Mouse (Mus musculus): ENCODE data around the gene Rab33b. TPM values are rescaled to one million over a fixed set of nuclear protein-coding genes. Genes with fewer than 3 reads are reported as not detected.

Gene Rab33b
- polyA plus RNA-seq, 1 experiment, result 6.9 TPM

- no peaks in the 10 kb centered on the region for H3K4me1 ChIP-seq (ENCODE audit: control insufficient read depth, insufficient read depth, insufficient read length, low read length)
- H3K27ac ChIP-seq (replicated peaks; ENCODE audit: low read depth, low read length), result no peak overlapping the region
- H3K4me3 ChIP-seq (ENCODE audit: insufficient read depth, low read depth, low read length), result no peak overlapping the region
Measured at GRCm38 (mm10) chr3:51494466-51494865, 10.7 kb downstream of the Rab33b start.

GRCm38 (mm10) chr3:51495646-51496045 is 11.9 kb downstream of the Rab33b start:
- Histone ChIP-seq H3K4me1 (ENCODE audit: control insufficient read depth, insufficient read depth, insufficient read length, low read length) (no peaks in the 10 kb centered on the region), H3K27ac (replicated peaks; ENCODE audit: low read depth, low read length) (no peak overlapping the region), H3K4me3 (ENCODE audit: insufficient read depth, low read depth, low read length) (no peak overlapping the region)

DNA sequence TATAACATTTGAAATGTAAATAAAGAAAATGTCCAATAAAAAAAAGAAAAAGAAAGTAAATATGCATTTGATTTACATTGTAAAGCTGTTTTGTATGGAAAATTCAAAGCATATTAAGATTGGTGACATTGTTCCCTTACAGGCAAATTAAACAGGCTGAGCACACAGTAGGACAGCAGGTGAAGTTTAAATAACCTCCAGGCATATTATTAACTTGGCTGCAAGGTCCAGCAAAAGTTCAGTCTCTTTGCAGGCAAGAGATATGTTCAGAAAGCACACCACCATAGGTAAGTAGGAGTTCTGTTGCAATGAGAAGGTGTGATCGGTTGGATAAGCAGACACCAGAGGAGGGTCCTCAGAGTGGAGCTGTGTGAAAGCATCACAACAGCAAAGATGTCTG is 14.3 kb downstream of the Rab33b start:
- Histone ChIP-seq H3K27ac (replicated peaks; ENCODE audit: low read depth, low read length) (no peak overlapping the region), H3K4me3 (ENCODE audit: insufficient read depth, low read depth, low read length) (no peak overlapping the region), H3K4me1 (ENCODE audit: control insufficient read depth, insufficient read depth, insufficient read length, low read length) (no peaks in the 10 kb centered on the region)

- Histone ChIP-seq H3K4me3 (ENCODE audit: insufficient read depth, low read depth, low read length) (no peak overlapping the region), H3K27ac (replicated peaks; ENCODE audit: low read depth, low read length) (no peak overlapping the region), H3K4me1 (ENCODE audit: control insufficient read depth, insufficient read depth, insufficient read length, low read length) (no peaks in the 10 kb centered on the region)
Measured at GRCm38 (mm10) chr3:51498659-51499058, 14.9 kb downstream of the Rab33b start.

DNA sequence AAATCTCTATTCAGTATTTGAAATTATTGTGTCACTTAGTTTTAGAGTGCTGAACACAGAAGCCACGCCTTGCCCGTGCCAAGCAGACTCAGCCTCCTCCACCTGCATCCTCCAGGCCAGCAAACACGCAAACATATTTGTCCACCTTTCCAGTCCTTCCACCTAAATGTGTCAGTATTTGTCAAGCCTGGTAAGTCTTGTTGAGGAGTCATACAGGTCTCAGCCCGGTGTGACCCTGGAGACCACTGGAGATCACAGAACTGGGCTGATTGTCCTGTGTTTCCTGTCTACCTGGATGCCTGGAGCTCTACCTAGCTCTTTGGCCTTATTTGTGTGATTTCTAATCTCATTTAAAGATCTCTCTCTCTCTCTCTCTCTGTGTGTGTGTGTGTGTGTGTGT is 16.2 kb downstream of the Rab33b start:
- Histone ChIP-seq H3K27ac (replicated peaks; ENCODE audit: low read depth, low read length) (no peak overlapping the region), H3K4me3 (ENCODE audit: insufficient read depth, low read depth, low read length) (no peak overlapping the region), H3K4me1 (ENCODE audit: control insufficient read depth, insufficient read depth, insufficient read length, low read length) (no peaks in the 10 kb centered on the region)

DNA sequence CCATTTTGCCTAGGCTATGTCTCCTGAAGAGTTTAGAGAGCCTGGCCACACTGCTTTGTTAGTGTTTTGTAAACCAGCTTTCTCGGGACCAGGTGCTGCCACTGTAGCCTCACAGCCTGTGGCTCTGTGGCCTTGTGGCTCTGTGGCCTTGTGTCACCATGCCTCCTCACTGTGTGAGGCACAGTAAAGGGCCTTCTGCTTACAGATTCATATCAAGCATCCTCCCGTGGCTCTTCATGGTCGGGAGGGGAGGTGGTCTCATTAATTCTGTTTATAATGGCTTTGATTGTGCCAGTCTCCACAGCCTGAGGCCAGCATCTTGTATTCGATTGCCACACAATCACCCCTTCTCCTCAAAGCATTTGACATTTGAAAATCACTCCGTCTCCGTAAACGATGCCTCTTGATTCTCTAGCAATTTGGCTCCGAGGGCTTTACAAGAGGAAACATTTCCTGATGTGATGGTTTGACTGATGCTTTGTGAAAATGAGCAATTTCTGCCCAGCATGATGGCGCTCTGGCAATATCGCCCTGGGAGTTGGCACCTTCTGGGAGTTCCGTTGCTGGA is 20.7 kb downstream of the Rab33b start:
- H3K27ac ChIP-seq (replicated peaks; ENCODE audit: low read depth, low read length), result no peak overlapping the region
- H3K4me3 ChIP-seq (ENCODE audit: insufficient read depth, low read depth, low read length), result no peak overlapping the region
- H3K4me1 ChIP-seq (ENCODE audit: control insufficient read depth, insufficient read depth, insufficient read length, low read length), result no peaks in the 10 kb centered on the region

DNA sequence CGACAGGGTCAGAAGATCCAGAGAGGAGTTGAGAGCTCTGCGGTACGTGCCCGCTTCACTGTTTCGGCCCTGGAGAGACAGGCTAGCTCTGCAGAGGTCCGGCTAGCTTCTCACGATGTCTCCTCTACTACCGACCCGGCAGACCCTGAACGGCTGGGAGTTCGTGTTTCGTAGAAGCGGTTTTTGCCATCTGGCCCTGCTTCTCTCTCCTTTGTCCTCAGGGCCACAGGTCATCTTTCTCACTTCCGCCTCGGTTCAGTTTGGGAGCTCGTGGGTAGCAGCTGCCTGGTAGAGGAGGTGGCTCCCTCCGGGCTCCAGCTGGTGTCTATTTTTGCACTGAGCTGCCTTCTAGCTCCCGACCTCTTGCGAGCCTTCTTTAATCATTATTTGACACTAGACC is 21.7 kb downstream of the Rab33b start:
- Histone ChIP-seq H3K4me1 (ENCODE audit: control insufficient read depth, insufficient read depth, insufficient read length, low read length) (no peaks in the 10 kb centered on the region), H3K27ac (replicated peaks; ENCODE audit: low read depth, low read length) (no peak overlapping the region), H3K4me3 (ENCODE audit: insufficient read depth, low read depth, low read length) (no peak overlapping the region)

DNA sequence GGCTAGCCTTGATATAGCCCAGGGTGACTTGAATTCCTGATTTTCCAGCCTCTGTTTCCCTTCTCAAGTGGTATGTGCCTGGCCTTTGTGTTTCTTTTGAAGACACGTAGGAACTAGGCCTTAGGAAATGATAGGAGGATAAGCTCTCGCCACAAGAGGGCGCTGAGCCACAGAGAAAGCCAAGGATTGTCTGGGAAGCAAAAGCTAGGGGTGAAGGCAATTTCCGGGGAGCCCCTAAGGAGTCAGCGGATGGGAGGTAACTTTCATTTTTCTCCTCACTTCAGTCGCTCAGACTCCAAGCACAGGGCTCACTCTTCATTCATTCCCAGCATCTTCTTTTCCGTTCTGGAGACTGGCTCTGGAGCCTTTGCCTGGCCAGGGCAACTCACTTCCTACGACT is 27.2 kb downstream of the Rab33b start:
- no peaks in the 10 kb centered on the region for H3K4me1 ChIP-seq (ENCODE audit: control insufficient read depth, insufficient read depth, insufficient read length, low read length)
- H3K4me3 ChIP-seq (ENCODE audit: insufficient read depth, low read depth, low read length), result peak overlapping the region; percentile 39
- H3K27ac ChIP-seq (replicated peaks; ENCODE audit: low read depth, low read length), result no peak overlapping the region

- H3K27ac ChIP-seq (replicated peaks; ENCODE audit: low read depth, low read length), result no peak overlapping the region
- H3K4me1 ChIP-seq (ENCODE audit: control insufficient read depth, insufficient read depth, insufficient read length, low read length), result no peaks in the 10 kb centered on the region
- H3K4me3 ChIP-seq (ENCODE audit: insufficient read depth, low read depth, low read length), result no peak overlapping the region
Measured at GRCm38 (mm10) chr3:51511983-51512382, 28.3 kb downstream of the Rab33b start.

- Histone ChIP-seq H3K4me3 (ENCODE audit: insufficient read depth, low read depth, low read length) (no peak overlapping the region), H3K27ac (replicated peaks; ENCODE audit: low read depth, low read length) (no peak overlapping the region)
Measured at GRCm38 (mm10) chr3:51517467-51517866, 33.7 kb downstream of the Rab33b start.

DNA sequence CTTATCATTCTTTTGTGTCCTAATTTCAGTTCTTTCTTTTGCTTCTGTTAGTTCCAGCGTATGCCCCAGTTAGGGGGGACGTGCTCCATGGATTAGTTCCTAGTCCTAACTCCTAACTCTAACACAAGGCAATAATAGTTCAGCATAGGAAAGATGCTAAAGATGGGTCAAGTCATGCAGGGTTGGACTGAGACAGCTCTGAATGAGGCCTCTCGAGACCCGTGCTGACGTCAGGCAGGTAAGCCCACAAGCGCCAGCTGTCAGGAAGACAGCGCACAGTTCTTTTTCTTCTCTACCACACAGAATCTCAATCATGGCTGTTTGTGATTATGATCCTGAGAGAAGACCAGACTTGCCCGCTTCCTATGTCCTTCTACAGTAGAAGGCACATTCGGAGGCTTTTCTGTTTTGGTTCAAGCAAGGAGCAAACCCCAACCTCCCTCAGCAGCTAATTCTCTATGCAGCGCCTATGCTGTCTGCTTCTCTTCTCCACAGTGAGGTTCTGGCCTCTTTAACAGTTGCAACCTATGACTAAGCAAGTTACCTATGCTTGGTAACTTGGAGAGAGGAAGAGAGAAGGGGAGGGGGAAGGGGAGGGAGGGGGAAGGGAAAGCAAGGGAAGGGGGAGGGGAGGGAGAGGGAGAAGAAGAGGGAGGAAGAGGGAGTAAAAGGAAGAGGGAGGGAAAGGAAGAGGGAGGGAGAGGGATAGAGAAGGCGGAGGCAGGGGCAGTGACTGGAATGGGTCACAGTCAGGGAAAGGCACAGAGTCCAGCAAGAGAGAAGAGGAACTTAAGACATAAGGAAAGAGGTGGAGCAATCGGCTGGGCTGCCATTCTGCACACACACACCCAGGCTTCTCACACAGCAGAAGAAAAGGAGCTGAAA is 34.4 kb downstream of the Rab33b start:
- H3K27ac ChIP-seq (replicated peaks; ENCODE audit: low read depth, low read length), result no peak overlapping the region
- no peak overlapping the region for H3K4me3 ChIP-seq (ENCODE audit: insufficient read depth, low read depth, low read length)
- no peaks in the 10 kb centered on the region for H3K4me1 ChIP-seq (ENCODE audit: control insufficient read depth, insufficient read depth, insufficient read length, low read length)

More at GRCm38 (mm10) chr3:51517467-51517866, 33.7 kb downstream of the Rab33b start:
- no peaks in the 10 kb centered on the region for H3K4me1 ChIP-seq (ENCODE audit: control insufficient read depth, insufficient read depth, insufficient read length, low read length)

- no peak overlapping the region for H3K27ac ChIP-seq (replicated peaks; ENCODE audit: low read depth, low read length)
- no peak overlapping the region for H3K4me3 ChIP-seq (ENCODE audit: insufficient read depth, low read depth, low read length)
- H3K4me1 ChIP-seq (ENCODE audit: control insufficient read depth, insufficient read depth, insufficient read length, low read length), result no peaks in the 10 kb centered on the region
Measured at GRCm38 (mm10) chr3:51518763-51519121, 35.0 kb downstream of the Rab33b start.

DNA sequence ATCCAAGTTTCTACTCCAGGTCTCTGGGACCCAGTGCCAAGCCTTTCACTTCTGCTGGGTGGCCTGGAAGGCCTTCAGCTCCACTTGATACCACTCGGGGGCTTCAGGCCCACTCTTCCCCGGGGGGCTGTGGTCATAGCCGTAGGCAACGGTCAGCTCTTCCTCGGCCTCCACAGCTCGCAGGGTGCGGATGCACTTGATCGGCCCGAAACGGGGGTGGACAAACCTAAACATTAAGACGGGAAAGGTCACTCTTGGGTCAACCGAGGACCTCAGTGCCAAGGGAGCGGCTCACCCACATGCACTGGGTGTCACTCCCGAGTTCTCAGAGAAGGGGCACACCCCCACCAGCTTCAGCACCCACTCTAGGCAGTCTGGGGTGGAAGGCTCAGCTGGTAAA is 37.5 kb downstream of the Rab33b start:
- no peak overlapping the region for H3K27ac ChIP-seq (replicated peaks; ENCODE audit: low read depth, low read length)
- H3K4me3 ChIP-seq (ENCODE audit: insufficient read depth, low read depth, low read length), result no peak overlapping the region
- H3K4me1 ChIP-seq (ENCODE audit: control insufficient read depth, insufficient read depth, insufficient read length, low read length), result no peaks in the 10 kb centered on the region; the same call in 1 of the 2 replicates

GRCm38 (mm10) chr3:51525186-51525785 is 41.6 kb downstream of the Rab33b start:
- H3K4me1 ChIP-seq (ENCODE audit: control insufficient read depth, insufficient read depth, insufficient read length, low read length), result no peaks in the 10 kb centered on the region; the same call in 1 of the 2 replicates
- H3K4me3 ChIP-seq (ENCODE audit: insufficient read depth, low read depth, low read length), result no peak overlapping the region
- no peak overlapping the region for H3K27ac ChIP-seq (replicated peaks; ENCODE audit: low read depth, low read length)

GRCm38 (mm10) chr3:51526891-51527290 is 43.2 kb downstream of the Rab33b start:
- Histone ChIP-seq H3K27ac (replicated peaks; ENCODE audit: low read depth, low read length) (no peak overlapping the region), H3K4me3 (ENCODE audit: insufficient read depth, low read depth, low read length) (no peak overlapping the region), H3K4me1 (ENCODE audit: control insufficient read depth, insufficient read depth, insufficient read length, low read length) (peaks cover 3% of the 10 kb centered on the region; the same call in 1 of the 2 replicates)
